Mouse (Mus musculus) bone marrow, adult 2 months (tissue): Measurements from ENCODE around the gene Fgfr2.

Experiments used
- CTCF ChIP-seq: fragments of 200-500 bp; IDR thresholded peaks from 2 replicates; pipeline ENCODE4 v1.5.1; 2011; ENCODE audit warnings: low read length, control low read depth; ENCODE audit not compliant: control insufficient read depth, insufficient read depth
- POLR2A ChIP-seq: fragments of 200-500 bp; IDR thresholded peaks from 2 replicates; pipeline ENCODE4 v1.6.1; 2011; ENCODE audit warnings: low read depth, mild to moderate bottlenecking, control low read depth, low read length, borderline replicate concordance; ENCODE audit not compliant: control insufficient read depth

- peak; percentile 76 for TF ChIP-seq CTCF
- TF ChIP-seq POLR2A = no peak
Measured at GRCm38 (mm10) chr7:132638446-132639087, 484.6 kb downstream of the Fgfr2 start.
